Mouse (Mus musculus) kidney, embryonic 16.5 days (tissue): ENCODE data around the gene Gm10487. TPM values are rescaled to one million over a fixed set of nuclear protein-coding genes. Genes with fewer than 3 reads are reported as not detected.
"Not testable (repeated sequence)": the region's sequence is repeated elsewhere in the genome, so short reads cannot be mapped to it uniquely, and the experiment has no call there.

Experiments
- ATAC-seq: fragments of 200-750 bp; cut with Nextera tagmentation; 2 replicates; pipeline ENCODE4 v1.8.0; 2017; ENCODE audit warnings: moderate TSS enrichment; ENCODE audit not compliant: low FRiP score, low TSS enrichment
- H3K27ac ChIP-seq: fragments of 300-500 bp; sonication (generic); 2 replicates; pipeline ENCODE4 v1.5.1; 2014; ENCODE audit warnings: low read length
- H3K27me3 ChIP-seq: fragments of 300-500 bp; sonication (generic); 2 replicates; pipeline ENCODE4 v1.6.1; 2014; ENCODE audit warnings: low read length, control low read depth, mixed read lengths; ENCODE audit not compliant: insufficient read depth
- H3K36me3 ChIP-seq: fragments of 300-500 bp; sonication (generic); 2 replicates; pipeline ENCODE4 v1.6.1; 2014; ENCODE audit warnings: low read length, control low read depth, mixed read lengths; ENCODE audit not compliant: insufficient read depth
- H3K4me1 ChIP-seq: fragments of 300-500 bp; sonication (generic); 2 replicates; pipeline ENCODE4 v1.6.1; 2014; ENCODE audit warnings: low read length, control low read depth, mixed read lengths; ENCODE audit not compliant: insufficient read depth
- H3K4me2 ChIP-seq: fragments of 300-500 bp; sonication (generic); replicated peaks from 2 replicates; pipeline ENCODE4 v1.6.1; 2014; ENCODE audit warnings: low read depth, low read length
- H3K4me3 ChIP-seq: fragments of 300-500 bp; sonication (generic); 2 replicates; pipeline ENCODE4 v1.5.1; 2014; ENCODE audit warnings: mild to moderate bottlenecking, low read length
- H3K9ac ChIP-seq: fragments of 300-500 bp; sonication (generic); replicated peaks from 2 replicates; pipeline ENCODE4 v1.6.1; 2014; ENCODE audit warnings: low read length
- H3K9me3 ChIP-seq: fragments of 300-500 bp; sonication (generic); 2 replicates; pipeline ENCODE4 v1.6.1; 2016; ENCODE audit warnings: low read length, control low read depth
- WGBS: fragments of 180-500 bp; shearing (Covaris S2); extraction: QIAGEN DNeasy Blood & Tissue Kit; methylation state at CpG from one replicate; pipeline ENCODE4 v1.1.7; 2014; 5-methylcytosine and 5-hydroxymethylcytosine counted together
- polyA plus RNA-seq: library from polyadenylated mRNA; unstranded; fragments of >200 nt; fragmentation: Nextera tagmentation; extraction: Ambion mirVana; gene quantifications from 2 replicates; pipeline ENCODE4 v1.2.1, GENCODE M21; 2015

The Gm10487 gene
- polyA plus RNA-seq: not detected in 2 replicates

- not testable (repeated sequence) for ATAC-seq, H3K9me3 ChIP-seq, H3K27ac ChIP-seq, H3K4me3 ChIP-seq, H3K36me3 ChIP-seq, H3K27me3 ChIP-seq, H3K4me1 ChIP-seq, H3K9ac ChIP-seq, H3K4me2 ChIP-seq
- whole genome bisulfite sequencing: no CpG with 5 or more reads among the region's 6 CpGs
Observed at GRCm38 (mm10) chrX:30843369-30843768, at the start of gene Gm10487. TSS of gene Gm10487 (minus strand) at chrX:30843469.
